Comparison of ENCODE assay signal across 23 mouse cellular contexts in genomic region chr2:34347096-34347495, GRCm38 (mm10). TPM values are rescaled to one million over a fixed set of nuclear protein-coding genes. Genes with fewer than 3 reads are reported as not detected.
DNase-seq lines count a peak whose midpoint lies in the region; ATAC-seq and TF ChIP-seq lines count a peak whose summit lies in the region.
"Had no signal": no experiment of that assay in that cellular context is flagged by ENCODE, and none has a peak within 500 bp of the region (broad histone marks: within the 10 kb centered on the region; RNA-seq: fewer than 3 reads in every experiment).

No protein-coding gene starts in this region.

- DNase-seq in lung, postnatal 0 days (ENCODE audit: low spot score) = no peak
- DNase-seq in brain, embryonic 14.5 days (ENCODE audit: low read depth) = peak; percentile 71
- DNase-seq in spleen, postnatal 4 days (ENCODE audit: low spot score in 2 of 2) = no peak
- DNase-seq: adrenal gland, postnatal 10 days; cerebellum, adult 11-12 months; cerebellum, postnatal 14 days; gastrocnemius, postnatal 14 days; heart, adult 18-20 months; heart, postnatal 36 days; kidney, adult 9 months; kidney, postnatal 25 days; lung, postnatal 10 days; thymus, postnatal 36 days had no signal

- H3K9ac ChIP-seq in lung, embryonic 15.5 days = no peak overlapping the region
- no peak overlapping the region for H3K9ac ChIP-seq in lung, postnatal 0 days (replicated peaks; ENCODE audit: low read depth)
- no peak overlapping the region for H3K9ac ChIP-seq in forebrain, embryonic 16.5 days (replicated peaks; ENCODE audit: low read depth, low read length)
- H3K9ac ChIP-seq in midbrain, embryonic 15.5 days = no peak overlapping the region
- H3K9ac ChIP-seq: intestine, embryonic 15.5 days; limb, embryonic 15.5 days; liver, embryonic 15.5 days had no signal

- no peak overlapping the region for H3K4me3 ChIP-seq in lung, embryonic 15.5 days
- H3K4me3 ChIP-seq in lung, postnatal 0 days (ENCODE audit: low read depth, low read length) = no peak overlapping the region
- H3K4me3 ChIP-seq in forebrain, embryonic 16.5 days (replicated peaks; ENCODE audit: low read length) = no peak overlapping the region
- H3K4me3 ChIP-seq in midbrain, embryonic 15.5 days = no peak overlapping the region
- H3K4me3 ChIP-seq: erythroblast, embryonic 14.5 days; intestine, embryonic 15.5 days; limb, embryonic 15.5 days; liver, embryonic 15.5 days; myocyte had no signal

- no peak for TF ChIP-seq POLR2A in brain, embryonic 14.5 days (IDR thresholded peaks at IDR 0.05; ENCODE audit: borderline replicate concordance, extremely low read depth, insufficient read depth, insufficient read length, poor library complexity, severe bottlenecking)

- TF ChIP-seq CTCF in lung, postnatal 0 days (IDR thresholded peaks at IDR 0.05) = no peak
- TF ChIP-seq CTCF in brain, embryonic 14.5 days (IDR thresholded peaks at IDR 0.05; ENCODE audit: borderline replicate concordance, extremely low read depth, insufficient read depth, insufficient read length) = no peak

- H3K9me3 ChIP-seq in lung, embryonic 15.5 days = no peaks in the 10 kb centered on the region
- H3K9me3 ChIP-seq in lung, postnatal 0 days (ENCODE audit: low read length) = no peaks in the 10 kb centered on the region
- H3K9me3 ChIP-seq in forebrain, embryonic 16.5 days (ENCODE audit: control insufficient read depth, low read length) = no peaks in the 10 kb centered on the region
- H3K9me3 ChIP-seq in midbrain, embryonic 15.5 days = no peaks in the 10 kb centered on the region
- H3K9me3 ChIP-seq: intestine, embryonic 15.5 days; limb, embryonic 15.5 days; liver, embryonic 15.5 days had no signal

- no peak for TF ChIP-seq EP300 in lung, postnatal 0 days (IDR thresholded peaks at IDR 0.05)

- H3K4me1 ChIP-seq in lung, embryonic 15.5 days = 0 out of 2 replicates have a peak, but pooled peaks cover 4% of the 10 kb centered on the region
- no peaks in the 10 kb centered on the region for H3K4me1 ChIP-seq in lung, postnatal 0 days (ENCODE audit: insufficient read depth, low read depth, low read length)
- peaks cover 10% of the 10 kb centered on the region for H3K4me1 ChIP-seq in forebrain, embryonic 16.5 days (replicated peaks; ENCODE audit: control insufficient read depth, insufficient read depth, low read length)
- peaks cover 19% of the 10 kb centered on the region for H3K4me1 ChIP-seq in midbrain, embryonic 15.5 days
- H3K4me1 ChIP-seq: intestine, embryonic 15.5 days; limb, embryonic 15.5 days; liver, embryonic 15.5 days had no signal

- 0 out of 2 replicates have a peak overlapping the region, but pooled peaks have one; percentile 9 for H3K27ac ChIP-seq in lung, embryonic 15.5 days
- H3K27ac ChIP-seq in lung, postnatal 0 days (ENCODE audit: low read length) = no peak overlapping the region
- peak overlapping the region; percentile 47; the same call in 1 of the 2 replicates for H3K27ac ChIP-seq in forebrain, embryonic 16.5 days (ENCODE audit: low read length)
- peak overlapping the region; percentile 54 for H3K27ac ChIP-seq in midbrain, embryonic 15.5 days
- H3K27ac ChIP-seq: intestine, embryonic 15.5 days; limb, embryonic 15.5 days; liver, embryonic 15.5 days had no signal

- H3K27me3 ChIP-seq in lung, embryonic 15.5 days = no peaks in the 10 kb centered on the region
- H3K27me3 ChIP-seq in lung, postnatal 0 days (replicated peaks; ENCODE audit: insufficient read depth, low read length) = no peaks in the 10 kb centered on the region
- H3K27me3 ChIP-seq in forebrain, embryonic 16.5 days (replicated peaks; ENCODE audit: control insufficient read depth, insufficient read depth, low read length) = no peaks in the 10 kb centered on the region
- H3K27me3 ChIP-seq in midbrain, embryonic 15.5 days (replicated peaks) = no peaks in the 10 kb centered on the region
- H3K27me3 ChIP-seq: intestine, embryonic 15.5 days; limb, embryonic 15.5 days; liver, embryonic 15.5 days; Patski had no signal

- H3K36me3 ChIP-seq in lung, embryonic 15.5 days = no peaks in the 10 kb centered on the region
- no peaks in the 10 kb centered on the region; the same call in 1 of the 2 replicates for H3K36me3 ChIP-seq in lung, postnatal 0 days (ENCODE audit: insufficient read depth, low read length)
- no peaks in the 10 kb centered on the region for H3K36me3 ChIP-seq in forebrain, embryonic 16.5 days (ENCODE audit: control insufficient read depth, insufficient read depth)
- no peaks in the 10 kb centered on the region for H3K36me3 ChIP-seq in midbrain, embryonic 15.5 days (replicated peaks)
- H3K36me3 ChIP-seq: intestine, embryonic 15.5 days; limb, embryonic 15.5 days; liver, embryonic 15.5 days had no signal

- ATAC-seq in lung, embryonic 15.5 days (ENCODE audit: borderline replicate concordance, extremely low read depth, low FRiP score, low TSS enrichment) = no peak
- ATAC-seq in lung, postnatal 0 days = no peak
- peak; percentile 47; the same call in 1 of the 2 replicates for ATAC-seq in forebrain, embryonic 16.5 days
- no peak for ATAC-seq in midbrain, embryonic 15.5 days (replicated peaks)
- no peak for ATAC-seq in CD4-positive, CD25-positive, alpha-beta regulatory T cell, adult 4 months
- ATAC-seq: intestine, embryonic 15.5 days; Patski had no signal

- 61% methylated on average over 6 of the region's 6 CpGs for WGBS in lung, embryonic 15.5 days
- 58% methylated on average over 6 of the region's 6 CpGs for WGBS in lung, postnatal 0 days
- WGBS in forebrain, embryonic 16.5 days = 36% methylated on average over 6 of the region's 6 CpGs
- 28% methylated on average over 6 of the region's 6 CpGs for WGBS in midbrain, embryonic 15.5 days

- no peak overlapping the region for H3K4me2 ChIP-seq in lung, embryonic 15.5 days
- H3K4me2 ChIP-seq in lung, postnatal 0 days (replicated peaks; ENCODE audit: low read depth, low read length) = no peak overlapping the region
- 0 out of 2 replicates have a peak overlapping the region, but pooled peaks have one; percentile 9 for H3K4me2 ChIP-seq in forebrain, embryonic 16.5 days (ENCODE audit: low read length)
- H3K4me2 ChIP-seq in midbrain, embryonic 15.5 days = peak overlapping the region; percentile 12; the same call in 1 of the 2 replicates
- H3K4me2 ChIP-seq: intestine, embryonic 15.5 days; limb, embryonic 15.5 days; liver, embryonic 15.5 days had no signal

RNA-seq across cellular contexts. Expression of gene Pbx3, which starts 25.8 kb away (rescaled TPM):
- 28.3 and 28.6 TPM in 2 replicates for polyA plus RNA-seq in lung, embryonic 15.5 days (2015; fragmentation: Nextera tagmentation; extraction: Ambion mirVana)
- 16.2 and 16.3 TPM in 2 replicates for polyA plus RNA-seq in lung, postnatal 0 days (2015; fragmentation: Nextera tagmentation; extraction: Ambion mirVana)
- polyA plus RNA-seq in brain, embryonic 14.5 days (2012; rRNA removed) = 126 and 187 TPM in 2 replicates
- 48.1 and 71.1 TPM in 2 replicates for polyA plus RNA-seq in forebrain, embryonic 16.5 days (2015; fragmentation: Nextera tagmentation; extraction: Ambion mirVana)
- polyA plus RNA-seq in midbrain, embryonic 15.5 days (2015; fragmentation: Nextera tagmentation; extraction: Ambion mirVana) = 102 and 106 TPM in 2 replicates
- polyA plus RNA-seq in CD4-positive, CD25-positive, alpha-beta regulatory T cell, adult 4 months (2017; shearing (Covaris generic)) = 1 to 10 TPM in 1 of 2 experiments, under 1 TPM in 1; 0.43 to 1.5 TPM

RNA-seq across cellular contexts. Expression of gene Mapkap1, which starts 59.5 kb away (rescaled TPM):
- polyA plus RNA-seq in lung, embryonic 15.5 days (2015; fragmentation: Nextera tagmentation; extraction: Ambion mirVana) = 97.3 and 100 TPM in 2 replicates
- polyA plus RNA-seq in lung, postnatal 0 days (2015; fragmentation: Nextera tagmentation; extraction: Ambion mirVana) = 62.1 and 67.9 TPM in 2 replicates
- polyA plus RNA-seq in brain, embryonic 14.5 days (2012; rRNA removed) = 72.2 and 74.7 TPM in 2 replicates
- 99.3 and 100 TPM in 2 replicates for polyA plus RNA-seq in forebrain, embryonic 16.5 days (2015; fragmentation: Nextera tagmentation; extraction: Ambion mirVana)
- 97.8 and 100 TPM in 2 replicates for polyA plus RNA-seq in midbrain, embryonic 15.5 days (2015; fragmentation: Nextera tagmentation; extraction: Ambion mirVana)
- 10 to 100 TPM; 24.0 to 26.0 TPM for polyA plus RNA-seq in CD4-positive, CD25-positive, alpha-beta regulatory T cell, adult 4 months (2017; shearing (Covaris generic))

Comparison
In these comparisons a context has a peak if more than half of its experiments do, and no peak if none do; other contexts are left out.
1. H3K4me2 ChIP-seq: peak in forebrain, embryonic 16.5 days (single experiment) and midbrain, embryonic 15.5 days (single experiment); none in lung, embryonic 15.5 days (single experiment) and lung, postnatal 0 days (single experiment).